Comparison of ENCODE assay signal across 27 mouse cellular contexts in the genomic region with DNA sequence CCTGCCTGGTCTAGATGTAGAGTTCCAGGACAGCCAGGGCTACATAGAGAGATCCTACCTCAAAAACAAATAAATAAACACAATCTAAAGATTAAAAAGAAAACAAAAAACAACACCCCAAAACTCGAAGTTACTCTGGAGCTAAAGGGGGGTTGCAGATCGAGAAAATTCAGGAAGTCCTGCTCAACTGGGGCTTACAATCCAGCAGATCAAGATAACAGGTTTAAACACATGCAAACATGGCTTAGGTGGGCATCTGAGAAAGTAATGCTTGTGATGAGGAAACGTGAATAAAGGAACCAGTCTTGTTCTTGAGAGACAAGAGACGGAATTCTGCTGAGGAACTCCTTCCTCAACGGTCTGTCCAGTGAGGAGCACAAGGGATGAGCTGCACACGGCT.
"Had no signal": no experiment of that assay in that cellular context is flagged by ENCODE, and none has a peak within 500 bp of the region (broad histone marks: within the 10 kb centered on the region; RNA-seq: fewer than 3 reads in every experiment).

No protein-coding gene starts in this region.

- H3K9ac ChIP-seq: embryonic facial prominence, embryonic 12.5 days; embryonic facial prominence, embryonic 13.5 days; embryonic facial prominence, embryonic 15.5 days; forebrain, embryonic 12.5 days; forebrain, embryonic 13.5 days; forebrain, embryonic 15.5 days; forebrain, postnatal 0 days had no signal

- H3K27ac ChIP-seq: embryonic facial prominence, embryonic 10.5 days; embryonic facial prominence, embryonic 12.5 days; embryonic facial prominence, embryonic 13.5 days; embryonic facial prominence, embryonic 15.5 days; forebrain, embryonic 10.5 days; forebrain, embryonic 12.5 days; forebrain, embryonic 13.5 days; forebrain, embryonic 15.5 days; gastrocnemius, adult 2 months; heart, adult 2 months had no signal

- DNase-seq: cerebellum, adult 9-10 months; cerebellum, adult 9-11 months; cerebellum, postnatal 10 days; cerebellum, postnatal 14 days; cerebellum, postnatal 25 days; cerebellum, postnatal 36 days; embryo, embryonic 11 days; forebrain, postnatal 0 days; gastrocnemius, adult 2 months; gastrocnemius, postnatal 10 days; gastrocnemius, postnatal 14 days; gastrocnemius, postnatal 25 days; gastrocnemius, postnatal 36 days; heart, adult 11 months; heart, adult 18-20 months; heart, adult 2 months had no signal

- ATAC-seq: forebrain, embryonic 13.5 days; forebrain, embryonic 14.5 days; forebrain, embryonic 15.5 days; forebrain, embryonic 16.5 days; forebrain, postnatal 0 days had no signal

- H3K4me2 ChIP-seq: embryonic facial prominence, embryonic 12.5 days; embryonic facial prominence, embryonic 13.5 days; embryonic facial prominence, embryonic 15.5 days; forebrain, embryonic 12.5 days; forebrain, embryonic 13.5 days; forebrain, embryonic 15.5 days had no signal

- H3K4me1 ChIP-seq: embryonic facial prominence, embryonic 10.5 days; embryonic facial prominence, embryonic 12.5 days; embryonic facial prominence, embryonic 13.5 days; embryonic facial prominence, embryonic 15.5 days; forebrain, embryonic 10.5 days; forebrain, embryonic 12.5 days; forebrain, embryonic 13.5 days; forebrain, embryonic 15.5 days had no signal

- H3K4me3 ChIP-seq: embryonic facial prominence, embryonic 10.5 days; embryonic facial prominence, embryonic 12.5 days; embryonic facial prominence, embryonic 13.5 days; embryonic facial prominence, embryonic 15.5 days; erythroblast, embryonic 14.5 days; forebrain, embryonic 10.5 days; forebrain, embryonic 12.5 days; forebrain, embryonic 13.5 days; forebrain, embryonic 15.5 days; gastrocnemius, adult 2 months; heart, adult 2 months had no signal

- H3K27me3 ChIP-seq: embryonic facial prominence, embryonic 12.5 days; embryonic facial prominence, embryonic 13.5 days; embryonic facial prominence, embryonic 15.5 days; forebrain, embryonic 12.5 days; forebrain, embryonic 13.5 days; forebrain, embryonic 15.5 days had no signal

- H3K9me3 ChIP-seq: embryonic facial prominence, embryonic 10.5 days; embryonic facial prominence, embryonic 12.5 days; embryonic facial prominence, embryonic 13.5 days; embryonic facial prominence, embryonic 15.5 days; forebrain, embryonic 10.5 days; forebrain, embryonic 12.5 days; forebrain, embryonic 13.5 days; forebrain, embryonic 15.5 days had no signal
